ENCODE assay signal across 18 mouse cellular contexts in genomic region chr11:64481445-64481844, GRCm38 (mm10). TPM values are rescaled to one million over a fixed set of nuclear protein-coding genes. Genes with fewer than 3 reads are reported as not detected.
"Had no signal": no experiment of that assay in that cellular context is flagged by ENCODE, and none has a peak within 500 bp of the region (broad histone marks: within the 10 kb centered on the region; RNA-seq: fewer than 3 reads in every experiment).

No protein-coding gene starts in this region.

- H3K36me3 ChIP-seq: limb, embryonic 15.5 days; liver, embryonic 12.5 days; midbrain, embryonic 12.5 days; stomach, embryonic 15.5 days had no signal

- H3K27ac ChIP-seq: layer of hippocampus, adult 2 months; limb, embryonic 15.5 days; liver, embryonic 12.5 days; macrophage; midbrain, embryonic 12.5 days; stomach, embryonic 15.5 days had no signal

- H3K27me3 ChIP-seq: limb, embryonic 15.5 days; liver, embryonic 12.5 days; megakaryocyte, embryonic 14.5 days; stomach, embryonic 15.5 days had no signal

- H3K9me3 ChIP-seq: limb, embryonic 15.5 days; liver, embryonic 12.5 days; midbrain, embryonic 12.5 days; stomach, embryonic 15.5 days had no signal

- H3K4me2 ChIP-seq: limb, embryonic 15.5 days; liver, embryonic 12.5 days; midbrain, embryonic 12.5 days; stomach, embryonic 15.5 days had no signal

- H3K9ac ChIP-seq: limb, embryonic 15.5 days; liver, embryonic 12.5 days; midbrain, embryonic 12.5 days; stomach, embryonic 15.5 days had no signal

- ATAC-seq: intestine, embryonic 16.5 days; liver, embryonic 12.5 days; midbrain, embryonic 16.5 days had no signal

- H3K4me3 ChIP-seq: layer of hippocampus, adult 2 months; limb, embryonic 15.5 days; liver, embryonic 12.5 days; megakaryocyte, embryonic 14.5 days; midbrain, embryonic 12.5 days; stomach, embryonic 15.5 days had no signal

- DNase-seq: kidney, adult 2 months; kidney, postnatal 4 days; left cerebral cortex, postnatal 4 days; right cerebral cortex, postnatal 14 days; thymus, adult 2 months; thymus, postnatal 25 days had no signal

- H3K4me1 ChIP-seq: liver, embryonic 12.5 days; megakaryocyte, embryonic 14.5 days; stomach, embryonic 15.5 days had no signal

RNA-seq across cellular contexts. Expression of gene F930015N05Rik, which starts 45.0 kb away (rescaled TPM):
- total RNA-seq: layer of hippocampus, postnatal 14 days; left cerebral cortex, postnatal 10 days had no signal
- polyA plus RNA-seq: macrophage; testis, adult 2 months had no signal

RNA-seq across cellular contexts. Expression of gene Hs3st3a1, which starts 46.3 kb away (rescaled TPM):
- polyA plus RNA-seq: macrophage had no signal
